Mouse (Mus musculus) liver, embryonic 14.5 days (tissue): ENCODE data around the gene 6330409D20Rik.

ENCODE experiments used
- CTCF ChIP-seq: IDR thresholded peaks from 2 replicates; pipeline ENCODE4 v1.5.1; 2016; ENCODE audit warnings: antibody characterized with exemption, low read depth, control low read depth
- EP300 ChIP-seq: IDR thresholded peaks from 2 replicates; pipeline ENCODE4 v1.6.1; 2016; ENCODE audit warnings: antibody characterized with exemption, low read depth

DNA sequence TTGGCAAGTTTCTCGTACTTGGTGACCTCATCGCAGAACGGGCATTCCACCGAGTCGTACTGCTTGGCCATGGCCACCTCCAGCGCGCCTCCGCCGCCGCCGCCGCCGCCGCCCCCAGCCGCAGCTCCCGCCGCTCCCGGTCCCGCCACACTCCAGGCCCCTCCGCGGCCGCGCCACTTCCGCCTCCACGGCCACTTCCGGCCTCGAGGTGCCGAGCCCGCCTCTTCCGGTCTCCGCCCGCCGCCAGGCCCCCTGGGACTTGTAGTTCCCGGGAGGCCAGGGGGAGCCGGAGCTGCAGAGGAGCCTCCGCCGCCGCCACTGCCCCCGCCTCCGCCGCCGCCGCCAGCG lies 28.3 kb downstream of the 6330409D20Rik start:
- TF ChIP-seq CTCF = no peak
- no peak for TF ChIP-seq EP300
